Mouse (Mus musculus) embryo, embryonic 9.5 days (tissue): ENCODE measurements around the gene Sbno1.
"Not testable (repeated sequence)": the region's sequence is repeated elsewhere in the genome, so short reads cannot be mapped to it uniquely, and the experiment has no call there.

Source experiments
- DNase-seq: peaks from one replicate; pipeline ENCODE4 v3.0.0-alpha.2; 2017; ENCODE audit errors: extremely low spot score

The Sbno1 gene

GRCm38 (mm10) chr5:124425412-124426259, at the start of gene Sbno1:
Sbno1 (minus strand) TSS chr5:124426001.
- peak; percentile 99 for DNase-seq

GRCm38 (mm10) chr5:124470591-124471171, 44.9 kb upstream of the Sbno1 start:
- DNase-seq, result no peak

GRCm38 (mm10) chr5:124469486-124469885, 43.7 kb upstream of the Sbno1 start:
- no peak for DNase-seq

- DNase-seq, result no peak
These were observed 42.6 kb upstream of the Sbno1 start for GRCm38 (mm10) chr5:124468365-124468764.

- DNase-seq, result no peak
These were observed 42.0 kb upstream of the Sbno1 start for GRCm38 (mm10) chr5:124467766-124468165.

GRCm38 (mm10) chr5:124464905-124465304, 39.1 kb upstream of the Sbno1 start:
- DNase-seq, result no peak

GRCm38 (mm10) chr5:124463462-124463861, 37.7 kb upstream of the Sbno1 start:
- no peak for DNase-seq

- DNase-seq, result no peak
These were observed 36.7 kb upstream of the Sbno1 start for GRCm38 (mm10) chr5:124462297-124463025.

- DNase-seq, result not testable (repeated sequence)
These were observed 35.1 kb upstream of the Sbno1 start for GRCm38 (mm10) chr5:124460922-124461321.

GRCm38 (mm10) chr5:124456762-124457161, 31.0 kb upstream of the Sbno1 start:
- no peak for DNase-seq

GRCm38 (mm10) chr5:124454082-124454419, 28.2 kb upstream of the Sbno1 start:
- DNase-seq, result no peak

GRCm38 (mm10) chr5:124453339-124454081, 27.7 kb upstream of the Sbno1 start:
- DNase-seq, result no peak

- DNase-seq, result no peak
These were observed 26.9 kb upstream of the Sbno1 start for GRCm38 (mm10) chr5:124452494-124453228.

- no peak for DNase-seq
These were observed 25.0 kb upstream of the Sbno1 start for GRCm38 (mm10) chr5:124450641-124451340.

- no peak for DNase-seq
These were observed 24.2 kb upstream of the Sbno1 start for GRCm38 (mm10) chr5:124450051-124450450.

GRCm38 (mm10) chr5:124449494-124449893, 23.7 kb upstream of the Sbno1 start:
- DNase-seq, result no peak

GRCm38 (mm10) chr5:124446301-124446881, 20.6 kb upstream of the Sbno1 start:
- peak; percentile 76 for DNase-seq

- peak; percentile 52 for DNase-seq
These were observed 20.0 kb upstream of the Sbno1 start for GRCm38 (mm10) chr5:124445621-124446293.

- DNase-seq, result peak; percentile 73
These were observed 19.1 kb upstream of the Sbno1 start for GRCm38 (mm10) chr5:124444661-124445561.
